Mouse (Mus musculus) forebrain, embryonic 12.5 days (tissue): ENCODE data around the gene Htr3b. TPM values are rescaled to one million over a fixed set of nuclear protein-coding genes. Genes with fewer than 3 reads are reported as not detected.

Experiments used
- ATAC-seq: fragments of 200-750 bp; cut with Nextera tagmentation; 2 replicates; pipeline ENCODE4 v1.8.0; 2017; ENCODE audit warnings: moderate TSS enrichment; ENCODE audit not compliant: low FRiP score
- H3K27ac ChIP-seq: fragments of 300-500 bp; sonication (generic); 2 replicates; pipeline ENCODE4 v1.5.1; 2016; ENCODE audit warnings: mild to moderate bottlenecking
- H3K27me3 ChIP-seq: fragments of 300-500 bp; sonication (generic); 2 replicates; pipeline ENCODE4 v1.6.1; 2016; ENCODE audit warnings: mild to moderate bottlenecking
- H3K36me3 ChIP-seq: fragments of 300-500 bp; sonication (generic); replicated peaks from 2 replicates; pipeline ENCODE4 v1.6.1; 2016; ENCODE audit warnings: mild to moderate bottlenecking
- H3K4me1 ChIP-seq: fragments of 300-500 bp; sonication (generic); 2 replicates; pipeline ENCODE4 v1.6.1; 2016
- H3K4me2 ChIP-seq: fragments of 300-500 bp; sonication (generic); 2 replicates; pipeline ENCODE4 v1.6.1; 2016; ENCODE audit warnings: mild to moderate bottlenecking, moderate library complexity
- H3K4me3 ChIP-seq: fragments of 300-500 bp; sonication (generic); replicated peaks from 2 replicates; pipeline ENCODE4 v1.5.1; 2016; ENCODE audit warnings: mild to moderate bottlenecking
- H3K9ac ChIP-seq: fragments of 300-500 bp; sonication (generic); 2 replicates; pipeline ENCODE4 v1.6.1; 2016; ENCODE audit warnings: mild to moderate bottlenecking
- H3K9me3 ChIP-seq: fragments of 300-500 bp; sonication (generic); 2 replicates; pipeline ENCODE4 v1.6.1; 2016
- WGBS: fragments of 180-500 bp; shearing (Covaris S2); methylation state at CpG from one replicate; pipeline ENCODE4 v1.1.7; 2016; 5-methylcytosine and 5-hydroxymethylcytosine counted together
- polyA plus RNA-seq: library from polyadenylated mRNA; unstranded; fragments of >200 nt; fragmentation: Nextera tagmentation; extraction: Ambion mirVana; gene quantifications from 2 replicates; pipeline ENCODE4 v1.2.1, GENCODE M21; 2016

The Htr3b gene
- polyA plus RNA-seq, 1 experiment from 2014 or later: not detected

DNA sequence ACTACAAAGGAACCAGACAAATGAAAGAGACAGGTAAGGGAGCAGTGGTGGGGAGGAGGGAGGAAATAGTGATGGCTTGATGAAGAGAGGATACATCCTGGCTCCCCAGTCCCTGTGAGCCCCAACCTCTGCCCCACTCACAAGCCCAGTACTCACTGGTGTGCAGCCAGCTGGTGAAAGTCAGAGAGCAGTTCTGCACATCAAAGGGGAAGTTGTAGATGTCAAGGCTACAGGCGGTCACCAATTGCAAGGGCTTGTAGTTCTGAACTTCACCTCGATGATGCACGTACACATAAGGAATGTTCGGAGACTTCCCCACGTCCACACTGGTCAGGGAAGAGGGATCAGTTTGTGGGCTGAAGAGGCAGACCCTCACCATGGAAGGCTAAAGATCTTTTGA, 60.4 kb downstream of the Htr3b start:
- H3K9ac ChIP-seq: no peak overlapping the region
- WGBS: 93% methylated on average over 5 of the region's 5 CpGs
- no peak overlapping the region for H3K27ac ChIP-seq
- H3K9me3 ChIP-seq: no peaks in the 10 kb centered on the region
- ATAC-seq: no peak
- no peaks in the 10 kb centered on the region for H3K27me3 ChIP-seq
- H3K4me2 ChIP-seq: no peak overlapping the region
- H3K4me1 ChIP-seq: 0 out of 2 replicates have a peak, but pooled peaks cover 5% of the 10 kb centered on the region
- no peaks in the 10 kb centered on the region for H3K36me3 ChIP-seq
- no peak overlapping the region for H3K4me3 ChIP-seq

DNA sequence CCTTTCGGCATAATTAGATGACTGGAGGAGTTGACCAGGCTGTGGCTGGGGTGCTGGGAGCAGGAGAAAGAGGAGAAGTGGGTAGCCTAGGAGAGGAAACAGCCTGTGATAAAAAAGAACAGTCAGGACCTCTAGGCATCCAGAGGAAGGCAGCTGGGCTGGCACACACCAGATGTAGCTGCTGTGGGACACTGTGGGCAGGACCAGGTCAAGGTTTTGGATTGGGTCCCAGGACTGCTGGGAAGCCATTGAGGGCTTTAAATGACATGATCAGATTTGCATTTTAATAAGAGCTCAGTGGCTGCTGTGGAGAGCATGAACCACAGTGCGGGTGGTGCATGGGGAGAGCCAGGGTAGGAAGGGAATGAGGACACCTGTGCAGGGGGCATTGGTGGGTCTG, 61.0 kb downstream of the Htr3b start:
- no peak overlapping the region for H3K9ac ChIP-seq
- 68% methylated on average over 2 of the region's 2 CpGs for WGBS
- H3K4me1 ChIP-seq: 0 out of 2 replicates have a peak, but pooled peaks cover 5% of the 10 kb centered on the region
- H3K4me2 ChIP-seq: no peak overlapping the region
- no peak overlapping the region for H3K4me3 ChIP-seq
- ATAC-seq: no peak
- 0 out of 2 replicates have a peak, but pooled peaks cover under 1% of the 10 kb centered on the region for H3K27me3 ChIP-seq
- H3K9me3 ChIP-seq: no peaks in the 10 kb centered on the region
- no peaks in the 10 kb centered on the region for H3K36me3 ChIP-seq
- no peak overlapping the region for H3K27ac ChIP-seq

DNA sequence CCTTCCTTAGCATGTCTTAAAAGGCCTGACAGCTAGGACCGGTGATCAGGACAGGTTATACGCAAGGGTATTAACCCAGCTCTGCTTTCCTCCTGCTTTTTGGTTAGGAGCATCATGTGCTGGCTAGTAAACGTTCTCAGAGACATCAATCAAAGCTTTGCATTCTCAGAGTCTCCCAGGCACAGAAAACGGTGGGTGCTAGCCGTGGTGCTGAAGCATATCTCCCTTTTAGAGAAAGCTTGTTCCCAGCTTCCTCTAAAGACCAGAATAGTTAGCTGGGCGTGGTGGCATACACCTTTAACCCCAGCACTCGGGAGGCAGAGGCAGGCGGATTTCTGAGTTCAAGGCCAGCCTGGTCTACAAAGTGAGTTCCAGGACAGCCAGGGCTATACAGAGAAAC, 66.2 kb downstream of the Htr3b start:
- H3K9ac ChIP-seq: no peak overlapping the region
- ATAC-seq: no peak
- peaks cover 36% of the 10 kb centered on the region for H3K4me1 ChIP-seq
- peaks cover 31% of the 10 kb centered on the region for H3K27me3 ChIP-seq
- no peaks in the 10 kb centered on the region for H3K36me3 ChIP-seq
- WGBS: 38% methylated on average over 8 of the region's 8 CpGs
- no peak overlapping the region for H3K4me2 ChIP-seq
- no peaks in the 10 kb centered on the region for H3K9me3 ChIP-seq
- H3K4me3 ChIP-seq: no peak overlapping the region
- no peak overlapping the region for H3K27ac ChIP-seq

DNA sequence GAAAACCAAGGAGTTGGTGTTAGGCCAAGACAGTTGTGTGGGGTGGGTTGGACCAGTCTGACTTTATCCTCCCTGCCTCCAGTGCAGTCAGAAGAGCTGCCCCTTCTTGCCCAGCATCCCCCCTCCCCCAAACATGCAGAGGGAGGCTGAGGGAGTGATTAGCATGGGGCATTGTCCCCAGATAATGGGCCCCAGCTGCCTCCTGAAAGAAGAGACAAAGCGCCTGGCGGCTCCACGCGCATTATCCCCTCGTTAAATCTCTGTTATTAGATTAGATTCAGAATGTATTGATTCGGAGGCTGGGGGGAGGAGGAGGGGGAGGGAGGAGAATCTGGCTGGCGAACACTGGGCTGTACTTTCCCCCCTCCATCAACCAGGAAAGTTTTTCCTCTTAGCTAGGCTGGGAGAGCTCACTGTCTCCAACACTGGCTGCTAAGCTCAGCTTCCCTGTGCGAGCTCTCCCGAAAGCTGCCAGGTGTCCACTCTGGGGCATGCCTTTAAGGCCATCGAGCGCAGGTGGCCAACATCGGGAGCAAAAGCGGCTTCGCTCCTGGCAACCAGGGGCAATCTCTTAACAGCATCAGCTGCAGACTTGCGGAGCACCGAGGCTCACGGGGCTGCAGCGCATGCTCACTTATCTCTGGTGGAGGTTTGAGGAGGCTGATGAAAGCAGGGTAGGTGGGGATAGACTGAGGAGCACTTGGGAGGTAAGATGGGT, 68.8 kb downstream of the Htr3b start:
- 2% methylated on average over 18 of the region's 18 CpGs for WGBS
- no peaks in the 10 kb centered on the region for H3K9me3 ChIP-seq

DNA sequence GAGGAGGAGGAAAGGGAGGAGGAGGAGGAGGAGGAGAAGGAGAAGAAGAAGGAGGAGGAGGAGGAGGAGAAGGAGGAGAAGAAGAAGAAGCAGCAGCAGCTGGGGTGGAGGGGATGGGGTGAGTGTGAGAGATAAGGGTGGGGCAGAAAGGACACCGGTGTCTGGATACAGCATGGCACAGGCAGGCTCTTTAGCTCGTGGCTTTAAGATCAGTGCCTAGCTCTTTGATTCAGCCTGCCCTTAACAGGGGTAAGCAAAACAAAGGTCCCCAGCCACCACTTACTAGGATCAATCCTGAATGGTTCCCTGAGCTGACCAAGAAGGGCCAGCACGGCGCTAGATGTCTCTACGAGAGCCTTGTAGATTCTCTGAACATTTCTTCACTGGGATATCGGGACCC, 70.0 kb downstream of the Htr3b start:
- 47% methylated on average over 6 of the region's 6 CpGs for WGBS
- peaks cover 39% of the 10 kb centered on the region for H3K27me3 ChIP-seq
- H3K4me3 ChIP-seq: no peak overlapping the region
- peaks cover 36% of the 10 kb centered on the region for H3K4me1 ChIP-seq
- H3K9ac ChIP-seq: no peak overlapping the region
- no peak overlapping the region for H3K4me2 ChIP-seq
- no peaks in the 10 kb centered on the region for H3K9me3 ChIP-seq
- peak overlapping the region; percentile 10; the same call in 1 of the 2 replicates for H3K27ac ChIP-seq
- no peaks in the 10 kb centered on the region for H3K36me3 ChIP-seq
- ATAC-seq: no peak

More for the DNA sequence above, 68.8 kb downstream of the Htr3b start:
- Histone ChIP-seq H3K4me2 (peak overlapping the region; percentile 55), H3K9ac (peak overlapping the region; percentile 5; the same call in 1 of the 2 replicates), H3K36me3 (no peaks in the 10 kb centered on the region), H3K4me3 (peak overlapping the region; percentile 9; the same call in 1 of the 2 replicates), H3K4me1 (peaks cover 36% of the 10 kb centered on the region), H3K27me3 (peaks cover 39% of the 10 kb centered on the region), H3K27ac (peak overlapping the region; percentile 83)
- peak; percentile 85 for ATAC-seq

DNA sequence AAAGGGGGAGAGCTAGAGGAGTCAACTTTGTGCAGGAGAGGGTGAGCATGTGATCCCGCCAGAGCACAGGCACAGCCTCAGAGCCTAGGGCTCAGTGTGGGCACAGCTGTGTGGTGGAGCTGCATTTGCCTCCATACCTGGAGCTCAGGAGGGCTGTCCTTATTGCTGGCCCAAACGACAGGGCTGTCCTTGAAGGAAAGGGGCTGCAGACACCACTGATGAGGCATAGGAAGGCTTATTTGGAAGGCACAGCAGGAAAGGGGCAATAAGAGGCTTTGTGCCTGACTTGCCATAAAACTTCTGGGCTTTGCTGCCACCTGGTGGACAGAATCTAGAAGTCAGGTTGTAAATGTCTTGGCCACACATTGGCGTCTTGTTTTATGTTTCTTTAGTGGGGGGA, 70.8 kb downstream of the Htr3b start:
- Histone ChIP-seq H3K4me2 (no peak overlapping the region), H3K9me3 (no peaks in the 10 kb centered on the region), H3K9ac (no peak overlapping the region), H3K4me3 (no peak overlapping the region), H3K36me3 (no peaks in the 10 kb centered on the region), H3K4me1 (peaks cover 36% of the 10 kb centered on the region), H3K27me3 (peaks cover 39% of the 10 kb centered on the region), H3K27ac (no peak overlapping the region)
- WGBS: 32% methylated on average over 3 of the region's 3 CpGs
- peak; percentile 25; the same call in 1 of the 2 replicates for ATAC-seq

DNA sequence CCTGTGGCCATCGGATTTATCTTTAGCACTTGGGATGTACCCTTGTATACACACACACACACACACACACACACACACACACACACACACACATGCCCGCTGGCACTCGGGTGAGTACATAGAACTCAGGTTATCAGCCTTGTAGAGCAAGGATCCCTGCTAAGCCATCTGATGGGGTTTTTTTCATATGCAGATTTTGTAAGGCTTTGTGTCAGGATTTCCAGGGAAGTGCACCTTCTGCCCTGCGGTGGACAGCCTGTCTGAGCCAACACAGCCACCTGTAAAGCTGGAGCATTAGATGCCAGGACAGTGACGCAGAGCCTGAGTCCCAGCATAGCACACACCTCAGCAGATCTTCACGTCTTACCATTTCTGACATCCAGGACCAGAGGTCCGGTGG, 75.7 kb downstream of the Htr3b start:
- Histone ChIP-seq H3K9ac (no peak overlapping the region), H3K36me3 (no peaks in the 10 kb centered on the region), H3K4me2 (no peak overlapping the region), H3K4me1 (0 out of 2 replicates have a peak, but pooled peaks cover 9% of the 10 kb centered on the region), H3K4me3 (no peak overlapping the region), H3K27me3 (peaks cover 13% of the 10 kb centered on the region), H3K9me3 (no peaks in the 10 kb centered on the region), H3K27ac (no peak overlapping the region)
- no peak for ATAC-seq
- WGBS: 74% methylated on average over 7 of the region's 7 CpGs

Other genes starting within 250 kb of the Htr3b start
- 3.5 and 5.6 TPM in 2 replicates for gene Zbtb16, start 128.8 kb downstream of the Htr3b start, polyA plus RNA-seq
- 0.73 and 1.0 TPM in 2 replicates for gene Htr3a, start 53.9 kb downstream of the Htr3b start, polyA plus RNA-seq
- gene Usp28, start 20.4 kb upstream of the Htr3b start, polyA plus RNA-seq: 45.6 and 46.0 TPM in 2 replicates
- gene Zw10, start 90.6 kb upstream of the Htr3b start, polyA plus RNA-seq: 49.6 and 54.1 TPM in 2 replicates
- 1.3 and 1.5 TPM in 2 replicates for gene Tmprss5, start 116.3 kb upstream of the Htr3b start, polyA plus RNA-seq